Mouse (Mus musculus) spleen, adult 2 months (tissue): ENCODE results near the gene Cep128. TPM values are rescaled to one million over a fixed set of nuclear protein-coding genes. Genes with fewer than 3 reads are reported as not detected.

Experiments
- DNase-seq, 2 experiments: peaks; one replicate each; pipeline versions ENCODE4 v3.0.0 to v3.0.0-alpha.2; 2012 to 2021; ENCODE audit warnings: low spot score in 2 of 2, low read depth in 1 of 2
- H3K27ac ChIP-seq: fragments of 200-500 bp; 2 replicates; pipeline ENCODE4 v1.5.1; 2012; ENCODE audit warnings: low read length, inconsistent platforms; ENCODE audit not compliant: insufficient read depth
- H3K27me3 ChIP-seq: fragments of 200-500 bp; 2 replicates; pipeline ENCODE4 v1.6.1; 2012; ENCODE audit warnings: mild to moderate bottlenecking, moderate library complexity, low read length, inconsistent platforms; ENCODE audit not compliant: control insufficient read depth, insufficient read depth
- H3K36me3 ChIP-seq: fragments of 200-500 bp; 2 replicates; pipeline ENCODE4 v1.6.1; 2012; ENCODE audit warnings: mild to moderate bottlenecking, low read length, inconsistent platforms; ENCODE audit not compliant: control insufficient read depth, insufficient read depth
- H3K4me1 ChIP-seq: fragments of 200-500 bp; 2 replicates; pipeline ENCODE4 v1.6.1; 2011; ENCODE audit warnings: inconsistent platforms; ENCODE audit not compliant: control insufficient read depth, insufficient read depth, insufficient read length
- H3K4me3 ChIP-seq: fragments of 200-500 bp; 2 replicates; pipeline ENCODE4 v1.5.1; 2011; ENCODE audit warnings: mild to moderate bottlenecking, inconsistent platforms; ENCODE audit not compliant: insufficient read depth, insufficient read length; ENCODE audit errors: extremely low read depth
- CTCF ChIP-seq: fragments of 200-500 bp; IDR thresholded peaks from 2 replicates; pipeline ENCODE4 v1.5.1; 2011; ENCODE audit warnings: mild to moderate bottlenecking, inconsistent platforms; ENCODE audit not compliant: insufficient read depth, insufficient read length, insufficient replicate concordance; ENCODE audit errors: extremely low read depth
- POLR2A ChIP-seq: fragments of 200-500 bp; IDR thresholded peaks from 2 replicates; pipeline ENCODE4 v1.6.1; 2011; ENCODE audit warnings: low read depth, low read length, inconsistent platforms
- WGBS: fragments of 180-500 bp; shearing (Covaris S2); methylation state at CpG from one replicate; pipeline ENCODE4 v1.1.7; 2018; 5-methylcytosine and 5-hydroxymethylcytosine counted together
- polyA plus RNA-seq: library from polyadenylated mRNA; depleted of rRNA; stranded (reverse); fragments of >200 nt; gene quantifications from 2 replicates; pipeline ENCODE4 v1.2.3, GENCODE M21; 2012

The Cep128 gene
- polyA plus RNA-seq, 1 experiment = 4.7 TPM

DNA sequence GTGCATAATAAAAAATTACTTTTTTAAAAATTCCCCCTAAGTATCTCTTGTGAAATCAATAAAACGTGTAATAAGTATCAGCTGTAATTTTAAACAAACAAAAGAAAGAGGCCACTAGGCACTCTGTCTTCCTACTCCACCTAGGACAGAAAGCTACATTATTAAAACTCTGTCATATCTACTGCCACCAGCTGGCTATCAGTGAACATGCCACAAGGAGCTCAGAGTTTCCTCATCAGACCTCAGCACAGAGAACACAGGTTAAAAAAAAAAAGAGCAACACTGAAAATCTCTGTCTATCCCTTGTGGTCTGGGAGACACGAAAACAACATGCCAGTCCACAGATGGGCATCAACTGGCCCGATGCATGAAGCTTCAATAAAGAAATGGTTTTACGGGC lies 295.9 kb downstream of the Cep128 start:
- H3K4me3 ChIP-seq = no peak overlapping the region
- TF ChIP-seq POLR2A = no peak
- no peak for TF ChIP-seq CTCF
- H3K36me3 ChIP-seq = no peaks in the 10 kb centered on the region
- no peaks in the 10 kb centered on the region for H3K4me1 ChIP-seq
- no peak for DNase-seq
- no peaks in the 10 kb centered on the region for H3K27me3 ChIP-seq
- 90% methylated on average over 4 of the region's 4 CpGs for whole genome bisulfite sequencing
- H3K27ac ChIP-seq = no peak overlapping the region

DNA sequence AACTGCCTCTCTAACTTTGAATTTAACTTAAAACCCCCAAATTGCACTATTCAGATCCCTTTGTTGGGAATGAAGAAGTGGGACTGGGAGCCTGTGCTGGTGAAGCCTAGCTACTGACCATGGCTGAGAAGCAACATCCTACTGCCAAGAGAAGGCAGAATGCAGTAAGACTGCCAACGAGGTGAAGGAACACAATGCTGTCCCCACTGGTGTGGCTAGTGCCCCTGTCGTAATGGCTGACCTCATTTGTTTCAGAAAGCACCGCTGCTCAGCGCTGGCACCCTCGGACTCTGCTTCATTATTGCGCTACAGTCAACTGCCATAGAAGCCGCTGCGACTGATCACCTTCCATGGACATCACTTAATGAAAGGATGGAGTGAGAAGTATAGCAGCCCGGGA lies 298.2 kb downstream of the Cep128 start:
- WGBS = 94% methylated on average over 9 of the region's 9 CpGs
- DNase-seq = no peak
- Histone ChIP-seq H3K36me3 (no peaks in the 10 kb centered on the region), H3K27ac (no peak overlapping the region), H3K4me1 (no peaks in the 10 kb centered on the region), H3K4me3 (no peak overlapping the region), H3K27me3 (no peaks in the 10 kb centered on the region)
- no peak for TF ChIP-seq POLR2A
- TF ChIP-seq CTCF = no peak

- 92% methylated on average over 5 of the region's 5 CpGs for WGBS
Observed at GRCm38 (mm10) chr12:91075600-91075999, 308.6 kb downstream of the Cep128 start.

GRCm38 (mm10) chr12:91070551-91071045 lies 313.6 kb downstream of the Cep128 start:
- Histone ChIP-seq H3K36me3 (no peaks in the 10 kb centered on the region), H3K4me1 (no peaks in the 10 kb centered on the region), H3K27me3 (no peaks in the 10 kb centered on the region), H3K27ac (no peak overlapping the region), H3K4me3 (no peak overlapping the region)
- TF ChIP-seq CTCF (no peak), POLR2A (no peak)
- 94% methylated on average over 2 of the region's 2 CpGs for WGBS
- DNase-seq = no peak

More at GRCm38 (mm10) chr12:91075600-91075999, 308.6 kb downstream of the Cep128 start:
- no peak for TF ChIP-seq POLR2A
- no peak for TF ChIP-seq CTCF
- H3K27me3 ChIP-seq = no peaks in the 10 kb centered on the region
- no peaks in the 10 kb centered on the region for H3K36me3 ChIP-seq
- H3K4me3 ChIP-seq = no peak overlapping the region
- no peaks in the 10 kb centered on the region for H3K4me1 ChIP-seq
- no peak for DNase-seq
- no peak overlapping the region for H3K27ac ChIP-seq

GRCm38 (mm10) chr12:91067083-91067441 lies 317.1 kb downstream of the Cep128 start:
- Histone ChIP-seq H3K4me3 (no peak overlapping the region), H3K27me3 (no peaks in the 10 kb centered on the region), H3K27ac (no peak overlapping the region), H3K4me1 (no peaks in the 10 kb centered on the region), H3K36me3 (no peaks in the 10 kb centered on the region; the same call in 1 of the 2 replicates)
- no peak for DNase-seq
- TF ChIP-seq POLR2A = no peak
- WGBS = 97% methylated on average over 2 of the region's 2 CpGs

DNA sequence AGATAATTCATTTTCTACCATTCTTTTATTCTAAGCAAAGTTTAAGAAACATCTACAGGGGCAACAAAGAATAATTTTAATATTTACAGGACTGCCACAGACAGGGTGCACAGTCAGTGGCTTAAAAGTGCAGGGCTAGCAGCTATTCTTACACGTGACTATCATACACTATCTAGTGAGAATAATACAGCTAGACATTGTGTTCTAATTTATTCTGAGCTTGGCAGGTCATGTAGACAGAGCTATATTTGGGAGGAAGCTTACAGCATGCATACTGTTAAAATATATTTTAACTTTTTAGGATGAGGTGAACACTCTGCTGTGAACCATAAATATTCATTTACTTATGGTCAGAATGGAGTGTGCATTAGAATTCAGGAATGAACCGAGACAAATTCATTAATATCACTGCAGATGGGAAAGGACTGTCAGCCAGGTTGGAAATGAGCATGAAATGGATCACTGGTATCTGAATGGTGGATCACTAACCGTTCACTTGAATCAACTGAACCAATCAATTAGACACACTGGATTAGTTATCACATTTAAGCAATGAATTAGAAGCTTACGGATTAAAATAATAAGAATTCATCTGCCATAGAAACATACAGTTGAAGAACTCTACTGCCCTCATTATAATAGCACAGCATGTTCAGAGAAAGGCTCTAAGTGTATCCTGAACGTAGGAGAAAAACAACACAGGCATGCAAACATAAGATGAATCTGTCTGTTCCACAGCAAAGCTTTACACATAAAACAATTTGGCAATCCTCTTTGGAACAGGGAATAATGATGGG lies 317.7 kb downstream of the Cep128 start:
- no peaks in the 10 kb centered on the region for H3K27me3 ChIP-seq
- H3K27ac ChIP-seq = no peak overlapping the region
- TF ChIP-seq POLR2A (no peak), CTCF (no peak)
- no peak overlapping the region for H3K4me3 ChIP-seq
- no peaks in the 10 kb centered on the region; the same call in 1 of the 2 replicates for H3K36me3 ChIP-seq
- 92% methylated on average over 5 of the region's 5 CpGs for WGBS
- DNase-seq = no peak
- no peaks in the 10 kb centered on the region for H3K4me1 ChIP-seq

- no peak overlapping the region for H3K27ac ChIP-seq
- no peaks in the 10 kb centered on the region for H3K27me3 ChIP-seq
- 80% methylated on average over 3 of the region's 3 CpGs for WGBS
- H3K4me3 ChIP-seq = no peak overlapping the region
- TF ChIP-seq POLR2A = no peak
- TF ChIP-seq CTCF = no peak
- peak in 1 of 2 experiments; percentile 1 for DNase-seq
- no peaks in the 10 kb centered on the region for H3K4me1 ChIP-seq
- H3K36me3 ChIP-seq = no peaks in the 10 kb centered on the region; the same call in 1 of the 2 replicates
Observed at GRCm38 (mm10) chr12:91065423-91065822, 318.8 kb downstream of the Cep128 start.
